Mouse (Mus musculus): ENCODE results near the gene Snn. TPM values are rescaled to one million over a fixed set of nuclear protein-coding genes. Genes with fewer than 3 reads are reported as not detected.
A peak's percentile ranks its signal among the peaks of the same experiment; 100 is the strongest.

Gene Snn
- polyA plus RNA-seq, 1 experiment: 25.5 TPM

DNA sequence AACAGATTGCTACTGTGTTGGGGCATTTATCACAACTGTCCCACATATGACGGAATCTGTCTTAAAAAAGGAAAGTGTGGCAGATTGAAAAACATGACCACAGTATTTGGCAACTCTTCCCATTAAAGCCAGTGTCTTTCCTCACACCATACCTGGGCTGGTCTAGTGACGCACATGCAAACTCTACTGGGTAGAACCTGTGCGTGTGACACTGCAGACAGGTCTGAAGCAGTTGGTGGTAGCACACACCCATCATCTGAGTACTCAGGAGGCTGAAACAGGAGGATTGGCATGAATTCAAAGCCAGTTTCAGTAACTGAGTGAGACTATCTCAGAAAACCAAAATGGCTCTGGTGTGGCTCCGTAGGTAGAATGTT, 38.6 kb upstream of the Snn start:
- Histone ChIP-seq H3K27ac (ENCODE audit: insufficient read depth, low read length) (peak overlapping the region; percentile 30), H3K4me1 (ENCODE audit: control insufficient read depth, insufficient read depth, low read length) (peaks cover 23% of the 10 kb centered on the region), H3K4me3 (ENCODE audit: insufficient read depth, low read length) (no peak overlapping the region)
- no peak for TF ChIP-seq POLR2A (IDR thresholded peaks at IDR 0.05; ENCODE audit: low read depth, low read length)
- no peak for TF ChIP-seq CTCF (IDR thresholded peaks at IDR 0.05; ENCODE audit: borderline replicate concordance, insufficient read depth, low read length)

DNA sequence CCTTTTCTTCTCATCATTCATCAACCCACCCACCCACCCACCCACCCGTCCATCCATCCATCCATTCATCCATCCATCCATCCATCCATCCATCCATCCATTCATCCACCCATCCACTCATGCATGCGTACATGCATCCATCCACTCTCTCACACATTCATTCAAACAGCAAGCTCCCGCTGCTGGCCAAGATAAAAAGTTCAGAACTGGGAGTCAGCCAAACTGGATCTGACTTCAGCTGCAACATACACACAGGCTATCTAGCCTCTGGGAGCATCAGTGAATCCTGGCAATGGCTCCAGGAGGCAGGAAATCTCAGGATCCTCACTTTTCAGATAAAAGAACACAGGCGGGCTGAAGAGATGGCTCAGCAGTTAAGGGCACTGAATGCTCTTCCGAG, 37.1 kb upstream of the Snn start:
- peaks cover 16% of the 10 kb centered on the region for H3K4me1 ChIP-seq (ENCODE audit: control insufficient read depth, insufficient read depth, low read length)
- no peak overlapping the region for H3K4me3 ChIP-seq (ENCODE audit: insufficient read depth, low read length)
- no peak for TF ChIP-seq CTCF (IDR thresholded peaks at IDR 0.05; ENCODE audit: borderline replicate concordance, insufficient read depth, low read length)
- TF ChIP-seq POLR2A (IDR thresholded peaks at IDR 0.05; ENCODE audit: low read depth, low read length): no peak
- H3K27ac ChIP-seq (ENCODE audit: insufficient read depth, low read length): no peak overlapping the region

DNA sequence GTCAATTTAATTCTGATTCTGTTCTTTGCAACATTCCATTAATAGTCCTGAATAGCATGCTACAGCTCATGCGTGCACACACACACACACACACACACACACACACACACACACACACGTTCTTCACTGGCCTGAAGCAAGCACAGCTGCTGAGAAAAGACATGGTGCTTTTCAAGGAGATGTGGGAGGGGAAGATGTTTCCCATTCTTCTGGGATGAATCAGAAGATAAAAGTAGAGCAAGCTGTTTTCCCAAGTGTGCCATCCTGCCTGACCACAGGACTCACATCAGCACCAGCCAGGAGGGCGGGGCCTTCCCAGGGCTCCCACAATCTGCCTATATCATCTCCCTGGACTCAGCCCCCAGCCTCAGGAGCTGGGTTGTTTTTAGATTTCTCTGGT, 35.9 kb upstream of the Snn start:
- Histone ChIP-seq H3K4me1 (ENCODE audit: control insufficient read depth, insufficient read depth, low read length) (peaks cover 16% of the 10 kb centered on the region), H3K4me3 (ENCODE audit: insufficient read depth, low read length) (no peak overlapping the region), H3K27ac (ENCODE audit: insufficient read depth, low read length) (peak overlapping the region; percentile 7; the same call in 1 of the 2 replicates)
- TF ChIP-seq CTCF (IDR thresholded peaks at IDR 0.05; ENCODE audit: borderline replicate concordance, insufficient read depth, low read length): no peak
- TF ChIP-seq POLR2A (IDR thresholded peaks at IDR 0.05; ENCODE audit: low read depth, low read length): 0 out of 2 replicates have a peak, but pooled peaks have one; percentile 22

DNA sequence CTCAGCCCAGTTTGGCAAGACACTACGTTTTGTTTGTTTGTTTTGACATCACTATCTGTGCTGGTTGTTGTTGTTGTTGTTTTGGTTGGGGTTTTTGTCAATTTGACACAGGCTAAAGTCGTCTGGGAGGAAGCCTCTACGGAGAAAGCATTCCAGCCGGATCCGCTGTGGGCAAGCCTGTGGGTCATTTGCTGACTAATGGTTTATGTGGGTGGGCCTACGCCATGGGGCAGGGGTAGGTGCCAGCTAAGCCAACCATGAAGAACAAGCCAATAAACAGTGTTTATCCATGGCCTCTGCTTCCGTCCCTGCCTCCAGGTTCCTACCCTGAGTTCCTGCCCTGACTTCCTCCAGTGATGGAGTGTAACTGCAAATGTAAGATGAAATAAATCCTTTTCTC, 32.5 kb upstream of the Snn start:
- peaks cover 8% of the 10 kb centered on the region for H3K4me1 ChIP-seq (ENCODE audit: control insufficient read depth, insufficient read depth, low read length)
- no peak overlapping the region for H3K4me3 ChIP-seq (ENCODE audit: insufficient read depth, low read length)
- TF ChIP-seq CTCF (IDR thresholded peaks at IDR 0.05; ENCODE audit: borderline replicate concordance, insufficient read depth, low read length) (no peak), POLR2A (IDR thresholded peaks at IDR 0.05; ENCODE audit: low read depth, low read length) (no peak)
- H3K27ac ChIP-seq (ENCODE audit: insufficient read depth, low read length): no peak overlapping the region

DNA sequence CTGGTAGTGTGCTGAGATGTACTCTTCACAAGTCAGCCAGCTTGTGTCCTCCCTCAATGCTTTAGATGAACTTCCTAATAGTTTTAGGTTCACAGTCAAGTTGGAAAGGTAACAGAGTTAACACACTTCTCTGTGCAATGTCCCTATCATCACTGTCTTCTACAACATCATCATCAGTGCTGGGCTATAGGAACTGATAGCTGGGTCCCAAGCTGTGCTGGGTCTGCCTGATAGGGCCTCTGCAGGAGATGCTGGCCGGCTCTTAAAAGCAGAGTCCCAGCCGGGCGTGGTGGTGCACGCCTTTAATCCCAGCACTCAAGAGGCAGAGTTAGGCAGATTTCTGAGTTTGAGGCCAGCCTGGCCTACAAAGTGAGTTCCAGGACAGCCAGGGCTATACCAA, 29.9 kb upstream of the Snn start:
- H3K4me1 ChIP-seq (ENCODE audit: control insufficient read depth, insufficient read depth, low read length): no peaks in the 10 kb centered on the region
- H3K27ac ChIP-seq (ENCODE audit: insufficient read depth, low read length): no peak overlapping the region
- no peak overlapping the region for H3K4me3 ChIP-seq (ENCODE audit: insufficient read depth, low read length)
- TF ChIP-seq POLR2A (IDR thresholded peaks at IDR 0.05; ENCODE audit: low read depth, low read length) (no peak), CTCF (IDR thresholded peaks at IDR 0.05; ENCODE audit: borderline replicate concordance, insufficient read depth, low read length) (no peak)

DNA sequence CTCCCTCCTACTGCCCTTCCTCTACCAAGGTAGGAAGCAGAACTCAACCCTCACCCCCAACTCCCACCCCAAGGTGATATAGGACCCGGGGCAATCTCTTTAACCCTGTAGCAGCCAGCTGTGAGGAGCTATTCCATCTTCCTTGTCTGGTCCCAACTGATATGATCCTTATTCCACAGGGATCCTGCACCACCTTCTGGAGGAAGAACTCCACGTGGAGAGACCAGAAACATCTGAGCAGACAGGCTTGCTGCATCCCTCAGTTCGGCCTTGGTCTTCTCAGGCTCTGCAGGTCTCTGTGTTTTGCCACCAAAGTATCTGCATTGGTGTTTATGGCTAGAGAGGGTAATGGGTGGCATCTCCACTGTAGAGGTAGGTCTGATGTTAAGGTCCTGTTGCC, 29.4 kb upstream of the Snn start:
- TF ChIP-seq CTCF (IDR thresholded peaks at IDR 0.05; ENCODE audit: borderline replicate concordance, insufficient read depth, low read length): no peak
- no peak for TF ChIP-seq POLR2A (IDR thresholded peaks at IDR 0.05; ENCODE audit: low read depth, low read length)
- Histone ChIP-seq H3K27ac (ENCODE audit: insufficient read depth, low read length) (no peak overlapping the region), H3K4me3 (ENCODE audit: insufficient read depth, low read length) (no peak overlapping the region), H3K4me1 (ENCODE audit: control insufficient read depth, insufficient read depth, low read length) (no peaks in the 10 kb centered on the region)

DNA sequence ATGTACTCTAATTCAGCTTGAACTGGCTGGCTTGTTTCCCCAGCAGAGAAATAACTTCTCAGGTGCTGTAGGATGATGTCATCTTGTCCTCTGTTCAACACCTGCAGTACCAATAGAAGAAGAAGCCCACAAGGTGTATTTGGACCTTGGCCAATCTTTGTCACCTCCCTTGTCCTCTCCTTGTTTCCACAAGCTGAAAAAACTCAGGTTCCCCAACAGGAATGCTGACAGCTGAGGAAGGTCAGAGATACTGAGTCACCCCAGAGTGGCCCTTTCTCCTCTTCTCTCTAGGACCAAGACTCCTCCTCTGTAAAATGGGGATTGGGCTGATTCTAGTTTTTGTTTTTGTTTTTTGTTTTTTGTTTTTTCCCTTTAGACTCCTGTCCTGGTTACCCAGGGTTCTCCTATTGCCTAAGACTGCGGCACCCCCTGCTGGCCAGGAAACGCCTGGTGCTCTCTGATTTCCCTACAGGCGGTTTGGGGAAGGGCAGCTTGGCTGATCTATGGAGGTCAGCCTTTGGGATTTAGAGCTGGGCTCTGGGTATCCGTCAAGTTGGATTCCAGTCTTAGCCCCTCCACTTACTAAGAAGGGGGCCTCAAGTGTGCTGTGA, 26.4 kb upstream of the Snn start:
- Histone ChIP-seq H3K27ac (ENCODE audit: insufficient read depth, low read length) (no peak overlapping the region), H3K4me3 (ENCODE audit: insufficient read depth, low read length) (no peak overlapping the region), H3K4me1 (ENCODE audit: control insufficient read depth, insufficient read depth, low read length) (no peaks in the 10 kb centered on the region)
- TF ChIP-seq POLR2A (IDR thresholded peaks at IDR 0.05; ENCODE audit: low read depth, low read length) (no peak), CTCF (IDR thresholded peaks at IDR 0.05; ENCODE audit: borderline replicate concordance, insufficient read depth, low read length) (peak; percentile 91)

DNA sequence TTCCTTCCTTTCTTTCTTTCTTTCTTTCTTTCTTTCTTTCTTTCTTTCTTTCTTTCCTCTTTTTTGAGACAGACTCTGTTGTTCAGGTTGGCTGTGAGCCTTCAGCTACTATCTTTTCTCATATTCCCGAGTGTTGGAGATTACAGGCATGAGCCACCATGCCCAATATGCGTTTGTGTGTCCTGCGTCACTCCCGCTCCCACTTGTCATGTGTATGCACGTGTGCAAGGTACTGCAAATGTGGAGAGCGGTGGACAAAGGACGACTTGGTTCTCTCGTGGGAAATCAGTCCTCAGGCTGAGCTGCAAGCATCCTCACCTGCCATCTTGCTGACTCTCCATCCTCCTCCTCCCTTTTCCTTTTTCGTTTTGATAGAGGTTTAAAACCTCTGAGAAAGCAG, 25.5 kb upstream of the Snn start:
- TF ChIP-seq CTCF (IDR thresholded peaks at IDR 0.05; ENCODE audit: borderline replicate concordance, insufficient read depth, low read length): no peak
- no peak for TF ChIP-seq POLR2A (IDR thresholded peaks at IDR 0.05; ENCODE audit: low read depth, low read length)
- no peaks in the 10 kb centered on the region for H3K4me1 ChIP-seq (ENCODE audit: control insufficient read depth, insufficient read depth, low read length)
- no peak overlapping the region for H3K4me3 ChIP-seq (ENCODE audit: insufficient read depth, low read length)
- H3K27ac ChIP-seq (ENCODE audit: insufficient read depth, low read length): no peak overlapping the region

DNA sequence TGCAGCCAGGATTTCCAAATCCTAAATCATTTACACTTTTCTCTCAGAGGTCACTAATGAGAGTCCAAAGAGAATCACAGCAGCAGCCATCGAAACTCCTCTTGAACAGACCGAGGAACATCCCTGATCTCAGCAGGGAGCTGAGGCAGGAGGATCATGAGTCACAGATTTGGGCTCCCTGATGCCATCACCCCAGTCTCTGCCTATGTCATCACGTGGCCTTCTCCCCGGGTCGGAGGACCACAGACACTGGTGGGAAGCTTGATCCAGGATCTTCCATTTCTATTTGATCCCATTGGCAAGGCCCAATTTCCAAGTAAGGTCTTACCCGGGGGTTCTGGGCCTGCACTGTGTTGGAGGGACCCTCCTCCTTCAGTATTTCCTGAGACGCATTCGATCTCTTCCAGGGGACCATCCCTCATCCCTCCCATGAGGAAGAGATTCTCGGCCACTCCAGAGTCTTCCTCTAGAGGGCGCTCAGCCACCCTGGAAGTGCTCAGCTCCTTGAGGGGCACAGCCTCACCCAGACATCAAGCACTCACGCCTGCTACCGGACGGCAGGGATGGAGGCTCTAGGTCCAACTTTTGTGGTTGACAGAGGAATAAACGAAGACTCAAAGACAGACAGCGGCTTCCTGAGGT, 24.8 kb upstream of the Snn start:
- no peak overlapping the region for H3K4me3 ChIP-seq (ENCODE audit: insufficient read depth, low read length)
- no peaks in the 10 kb centered on the region for H3K4me1 ChIP-seq (ENCODE audit: control insufficient read depth, insufficient read depth, low read length)
- TF ChIP-seq CTCF (IDR thresholded peaks at IDR 0.05; ENCODE audit: borderline replicate concordance, insufficient read depth, low read length) (peak; percentile 84), POLR2A (IDR thresholded peaks at IDR 0.05; ENCODE audit: low read depth, low read length) (no peak)
- no peak overlapping the region for H3K27ac ChIP-seq (ENCODE audit: insufficient read depth, low read length)

DNA sequence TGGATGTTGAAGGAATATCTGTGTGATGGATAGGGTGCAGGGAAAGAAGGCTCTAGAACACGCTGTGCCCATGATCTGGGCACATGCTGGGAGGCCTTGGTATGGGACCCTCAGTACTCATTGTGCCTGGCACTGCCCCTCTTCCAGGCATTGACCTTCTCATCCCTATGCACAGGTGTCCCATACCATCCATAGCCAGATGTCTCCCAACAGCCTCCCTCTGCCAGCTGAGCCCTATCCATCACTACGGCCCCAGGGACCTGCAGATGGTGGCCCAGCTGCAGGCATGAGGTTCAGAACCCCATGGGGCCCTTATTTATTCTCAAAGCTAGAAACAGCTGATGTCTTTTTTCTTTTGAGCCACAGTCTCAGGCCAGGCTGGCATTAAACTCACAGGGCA, 20.1 kb upstream of the Snn start:
- Histone ChIP-seq H3K27ac (ENCODE audit: insufficient read depth, low read length) (no peak overlapping the region), H3K4me3 (ENCODE audit: insufficient read depth, low read length) (no peak overlapping the region), H3K4me1 (ENCODE audit: control insufficient read depth, insufficient read depth, low read length) (no peaks in the 10 kb centered on the region)
- TF ChIP-seq CTCF (IDR thresholded peaks at IDR 0.05; ENCODE audit: borderline replicate concordance, insufficient read depth, low read length): no peak
- TF ChIP-seq POLR2A (IDR thresholded peaks at IDR 0.05; ENCODE audit: low read depth, low read length): no peak

Data from embryonic fibroblast, embryonic 13.5 days (primary cell).